Mouse (Mus musculus) midbrain, embryonic 14.5 days (tissue): ENCODE results near the gene Rpl7a. TPM values are rescaled to one million over a fixed set of nuclear protein-coding genes. Genes with fewer than 3 reads are reported as not detected.

Experiments
- ATAC-seq: fragments of 200-750 bp; cut with Nextera tagmentation; 2 replicates; pipeline ENCODE4 v1.8.0; 2017; ENCODE audit warnings: moderate number of reproducible peaks, moderate library complexity; ENCODE audit not compliant: low FRiP score, low TSS enrichment
- DNase-seq: peaks from one replicate; pipeline ENCODE4 v3.0.0-alpha.2; 2015
- H3K27ac ChIP-seq: fragments of 300-500 bp; sonication (generic); replicated peaks from 2 replicates; pipeline ENCODE4 v1.5.1; 2014; ENCODE audit warnings: mild to moderate bottlenecking, low read depth, low read length, moderate library complexity
- H3K27me3 ChIP-seq: fragments of 300-500 bp; sonication (generic); 2 replicates; pipeline ENCODE4 v1.6.1; 2014; ENCODE audit warnings: low read length, control low read depth, mixed read lengths; ENCODE audit not compliant: control insufficient read depth, insufficient read depth
- H3K36me3 ChIP-seq: fragments of 300-500 bp; sonication (generic); 2 replicates; pipeline ENCODE4 v1.6.1; 2014; ENCODE audit warnings: low read length, control low read depth; ENCODE audit not compliant: control insufficient read depth, insufficient read depth
- H3K4me1 ChIP-seq: fragments of 300-500 bp; sonication (generic); 2 replicates; pipeline ENCODE4 v1.6.1; 2014; ENCODE audit warnings: mild to moderate bottlenecking, antibody characterized with exemption, low read length, control low read depth; ENCODE audit not compliant: control insufficient read depth, insufficient read depth
- H3K4me2 ChIP-seq: fragments of 300-500 bp; sonication (generic); 2 replicates; pipeline ENCODE4 v1.6.1; 2014; ENCODE audit warnings: mild to moderate bottlenecking, low read length, moderate library complexity
- H3K4me3 ChIP-seq: fragments of 300-500 bp; sonication (generic); replicated peaks from 2 replicates; pipeline ENCODE4 v1.5.1; 2014; ENCODE audit warnings: low read depth, low read length
- H3K9ac ChIP-seq: fragments of 300-500 bp; sonication (generic); replicated peaks from 2 replicates; pipeline ENCODE4 v1.6.1; 2014; ENCODE audit warnings: mild to moderate bottlenecking, low read length, moderate library complexity
- H3K9me3 ChIP-seq: fragments of 300-500 bp; sonication (generic); 2 replicates; pipeline ENCODE4 v1.6.1; 2016; ENCODE audit warnings: low read length, control low read depth, mixed read lengths; ENCODE audit not compliant: control insufficient read depth
- WGBS: fragments of 180-500 bp; shearing (Covaris S2); extraction: QIAGEN DNeasy Blood & Tissue Kit; methylation state at CpG from one replicate; pipeline ENCODE4 v1.1.7; 2014; 5-methylcytosine and 5-hydroxymethylcytosine counted together
- polyA plus RNA-seq: library from polyadenylated mRNA; unstranded; fragments of >200 nt; fragmentation: Nextera tagmentation; extraction: Ambion mirVana; gene quantifications from 2 replicates; pipeline ENCODE4 v1.2.1, GENCODE M21; 2014

Gene Rpl7a
- polyA plus RNA-seq, 1 experiment from 2014 or later, result 522 TPM

- H3K36me3 ChIP-seq, result peaks cover 59% of the 10 kb centered on the region
- peak overlapping the region; percentile 86 for H3K4me2 ChIP-seq
- H3K9me3 ChIP-seq, result no peaks in the 10 kb centered on the region
- no peaks in the 10 kb centered on the region for H3K27me3 ChIP-seq
- peak overlapping the region; percentile 88 for H3K4me3 ChIP-seq
- ATAC-seq, result no peak
- H3K9ac ChIP-seq, result peak overlapping the region; percentile 81
- peaks cover 18% of the 10 kb centered on the region for H3K4me1 ChIP-seq
- no peak for DNase-seq
- peak overlapping the region; percentile 86; the same call in 1 of the 2 replicates for H3K27ac ChIP-seq
- WGBS, result 18% methylated on average over 7 of the region's 7 CpGs
Measured at GRCm38 (mm10) chr2:26901834-26902400, 8.6 kb upstream of the Rpl7a start.

- Histone ChIP-seq H3K27ac (peak within 1 kb of the TSS; percentile 86), H3K9me3 (no peaks in the 10 kb centered on the region), H3K4me3 (peak within 1 kb of the TSS; percentile 88), H3K4me2 (peak within 1 kb of the TSS; percentile 86), H3K27me3 (no peaks in the 10 kb centered on the region), H3K4me1 (peaks cover 18% of the 10 kb centered on the region), H3K36me3 (peaks cover 59% of the 10 kb centered on the region), H3K9ac (peak within 1 kb of the TSS; percentile 81)
- ATAC-seq, result peak; percentile 92
- peak; percentile 98 for DNase-seq
- under 1% methylated on average over 41 of the region's 41 CpGs for whole genome bisulfite sequencing
Measured at GRCm38 (mm10) chr2:26902467-26903220, 7.9 kb upstream of the Rpl7a start, which contains the start of gene Surf6. Gene Surf6, minus strand, starts transcription at chr2:26902879.

DNA sequence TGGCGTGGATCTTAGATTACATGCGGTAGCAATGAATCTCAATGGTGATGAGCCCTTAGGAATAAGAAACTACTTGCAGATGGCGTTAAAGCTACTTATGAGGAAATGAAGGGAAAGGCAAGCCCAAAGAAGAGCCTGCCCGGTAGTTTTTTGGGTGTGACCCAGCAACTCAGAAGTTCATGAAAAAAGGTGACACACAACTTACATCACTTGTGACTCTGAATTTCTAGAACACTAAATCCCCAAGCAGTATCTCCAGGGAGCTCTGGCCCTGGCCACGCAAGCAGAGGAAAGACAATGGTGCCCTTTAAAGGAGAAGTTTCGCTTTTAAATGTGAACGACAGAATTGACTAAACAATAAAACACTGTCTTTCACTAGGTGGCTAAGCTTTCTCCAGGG lies 7.3 kb upstream of the Rpl7a start:
- Histone ChIP-seq H3K36me3 (peaks cover 59% of the 10 kb centered on the region), H3K9me3 (no peaks in the 10 kb centered on the region), H3K27me3 (no peaks in the 10 kb centered on the region), H3K27ac (peak overlapping the region; percentile 86), H3K4me2 (peak overlapping the region; percentile 86), H3K4me3 (peak overlapping the region; percentile 88), H3K4me1 (peaks cover 18% of the 10 kb centered on the region), H3K9ac (peak overlapping the region; percentile 69)
- WGBS, result 10% methylated on average over 7 of the region's 7 CpGs
- ATAC-seq (no peak), DNase-seq (no peak)

DNA sequence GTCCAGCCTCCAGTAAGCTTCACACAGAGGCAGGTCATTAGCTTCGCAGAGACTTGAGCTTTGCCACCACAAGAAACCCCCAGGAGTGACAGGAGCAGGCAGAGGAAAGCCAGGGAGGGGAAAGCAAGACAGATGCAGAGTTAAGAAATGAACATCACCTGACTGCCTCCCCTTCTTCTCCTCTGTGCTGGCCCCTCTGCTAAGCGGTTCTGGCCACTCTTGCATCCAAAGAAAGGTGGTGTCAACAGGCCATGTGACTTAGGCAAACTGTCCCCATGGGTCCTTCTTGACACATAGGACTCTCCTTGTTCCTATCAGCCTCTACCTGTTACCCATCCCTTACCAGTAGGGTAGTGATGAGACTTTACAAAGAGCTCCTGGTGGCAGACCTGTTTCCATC lies 4.6 kb upstream of the Rpl7a start:
- no peaks in the 10 kb centered on the region for H3K27me3 ChIP-seq
- no peak overlapping the region for H3K4me3 ChIP-seq
- H3K9ac ChIP-seq, result no peak overlapping the region
- no peak overlapping the region for H3K4me2 ChIP-seq
- H3K4me1 ChIP-seq, result peaks cover 34% of the 10 kb centered on the region
- 93% methylated on average over 2 of the region's 2 CpGs for WGBS
- no peak overlapping the region for H3K27ac ChIP-seq
- H3K9me3 ChIP-seq, result no peaks in the 10 kb centered on the region
- peaks cover 45% of the 10 kb centered on the region for H3K36me3 ChIP-seq
- no peak for ATAC-seq
- no peak for DNase-seq

- no peaks in the 10 kb centered on the region for H3K9me3 ChIP-seq
- 100% methylated on average over 3 of the region's 3 CpGs for WGBS
- peaks cover 45% of the 10 kb centered on the region for H3K36me3 ChIP-seq
- DNase-seq, result no peak
- no peak for ATAC-seq
- peaks cover 30% of the 10 kb centered on the region for H3K4me1 ChIP-seq
- H3K4me3 ChIP-seq, result no peak overlapping the region
- H3K4me2 ChIP-seq, result no peak overlapping the region
- no peak overlapping the region for H3K9ac ChIP-seq
- no peak overlapping the region for H3K27ac ChIP-seq
- H3K27me3 ChIP-seq, result no peaks in the 10 kb centered on the region
Measured at GRCm38 (mm10) chr2:26906431-26906830, 4.1 kb upstream of the Rpl7a start.

DNA sequence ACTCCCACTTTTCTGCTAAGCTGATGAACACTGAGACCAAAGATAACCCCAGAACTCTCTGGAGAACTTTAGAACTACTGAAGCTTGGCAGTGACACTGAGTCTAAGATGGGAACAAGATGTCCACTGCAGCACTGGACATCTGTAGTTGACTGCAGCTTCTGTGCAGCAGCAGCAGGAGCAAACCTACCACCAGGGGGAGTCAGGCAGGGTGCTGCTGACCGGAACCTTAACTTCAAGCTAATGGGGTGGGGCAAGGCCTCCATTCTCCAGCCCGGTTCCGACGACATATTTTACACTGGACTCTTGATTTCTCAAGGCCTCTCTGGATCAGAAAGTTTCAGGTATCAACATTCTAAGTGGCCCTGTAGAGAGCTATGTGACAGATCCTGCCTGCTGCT lies 3.5 kb upstream of the Rpl7a start:
- peak; percentile 57 for DNase-seq
- WGBS, result 63% methylated on average over 4 of the region's 4 CpGs
- ATAC-seq, result no peak
- no peaks in the 10 kb centered on the region for H3K27me3 ChIP-seq
- no peak overlapping the region for H3K9ac ChIP-seq
- H3K4me1 ChIP-seq, result peaks cover 30% of the 10 kb centered on the region
- H3K4me2 ChIP-seq, result no peak overlapping the region
- no peak overlapping the region for H3K4me3 ChIP-seq
- H3K27ac ChIP-seq, result no peak overlapping the region
- no peaks in the 10 kb centered on the region for H3K9me3 ChIP-seq
- H3K36me3 ChIP-seq, result peaks cover 48% of the 10 kb centered on the region

DNA sequence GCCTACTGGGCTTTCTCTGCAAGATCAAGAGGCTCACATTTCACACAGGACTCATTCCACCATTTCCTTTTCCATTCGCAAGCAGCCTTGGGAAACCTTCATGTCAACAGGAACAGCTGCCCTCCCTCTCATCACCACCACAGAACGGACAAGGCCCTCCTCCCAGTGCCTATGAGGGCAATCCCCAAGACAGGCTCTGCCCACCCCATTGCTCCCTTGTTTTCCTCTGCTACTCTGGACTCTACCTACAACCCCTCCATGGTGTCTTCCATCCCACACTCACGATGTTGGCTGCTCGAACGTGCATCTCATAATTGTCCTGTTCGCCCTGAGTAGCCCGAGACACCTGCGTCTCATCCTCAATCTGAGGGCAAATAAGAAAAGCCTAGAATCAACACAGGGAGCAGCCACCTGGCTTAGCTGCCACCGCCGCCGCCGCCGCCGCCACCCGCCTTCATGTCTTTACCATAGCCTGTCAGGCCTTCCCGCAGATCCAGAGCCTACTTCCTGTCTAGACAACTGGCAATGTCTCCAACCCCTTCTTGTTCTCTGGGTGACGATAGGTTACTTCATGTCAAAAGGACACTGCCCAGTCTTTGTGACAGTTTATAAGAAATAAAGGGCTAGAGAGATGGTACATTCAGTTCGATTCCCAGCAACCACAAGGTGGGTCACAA lies 1.7 kb upstream of the Rpl7a start:
- Histone ChIP-seq H3K36me3 (peaks cover 66% of the 10 kb centered on the region), H3K27me3 (no peaks in the 10 kb centered on the region), H3K4me3 (peak overlapping the region; percentile 78), H3K27ac (no peak overlapping the region), H3K9me3 (no peaks in the 10 kb centered on the region), H3K4me1 (peaks cover 25% of the 10 kb centered on the region), H3K9ac (peak overlapping the region; percentile 28), H3K4me2 (peak overlapping the region; percentile 81)
- WGBS, result 91% methylated on average over 18 of the region's 18 CpGs
- no peak for DNase-seq
- no peak for ATAC-seq

DNA sequence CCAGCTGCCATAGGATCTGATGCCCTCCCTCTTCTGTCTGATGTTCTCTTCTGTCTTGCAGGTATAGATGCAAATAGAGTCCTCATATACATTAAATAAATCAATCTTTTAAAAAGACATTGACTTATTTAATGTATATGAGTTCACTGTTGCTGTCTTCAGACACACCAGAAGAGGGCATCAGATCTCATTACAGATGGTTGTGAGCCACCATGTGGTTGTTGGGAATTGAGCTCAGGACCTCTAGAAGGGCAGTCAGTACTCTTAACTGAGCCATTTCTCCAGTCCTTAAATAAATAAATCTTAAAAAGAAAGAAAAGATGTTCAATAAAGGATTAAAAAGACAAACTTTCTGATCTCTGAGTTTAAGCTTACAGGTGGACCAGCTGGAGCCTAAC lies 1.2 kb upstream of the Rpl7a start:
- no peak for ATAC-seq
- H3K9me3 ChIP-seq, result no peaks in the 10 kb centered on the region
- peak overlapping the region; percentile 78 for H3K4me3 ChIP-seq
- peak overlapping the region; percentile 81 for H3K4me2 ChIP-seq
- H3K4me1 ChIP-seq, result peaks cover 24% of the 10 kb centered on the region
- peaks cover 69% of the 10 kb centered on the region for H3K36me3 ChIP-seq
- peak overlapping the region; percentile 90; the same call in 1 of the 2 replicates for H3K27ac ChIP-seq
- no peak for DNase-seq
- H3K27me3 ChIP-seq, result no peaks in the 10 kb centered on the region
- peak overlapping the region; percentile 84 for H3K9ac ChIP-seq
